Mouse (Mus musculus): ENCODE results near the gene Med16.

The Med16 gene

DNA sequence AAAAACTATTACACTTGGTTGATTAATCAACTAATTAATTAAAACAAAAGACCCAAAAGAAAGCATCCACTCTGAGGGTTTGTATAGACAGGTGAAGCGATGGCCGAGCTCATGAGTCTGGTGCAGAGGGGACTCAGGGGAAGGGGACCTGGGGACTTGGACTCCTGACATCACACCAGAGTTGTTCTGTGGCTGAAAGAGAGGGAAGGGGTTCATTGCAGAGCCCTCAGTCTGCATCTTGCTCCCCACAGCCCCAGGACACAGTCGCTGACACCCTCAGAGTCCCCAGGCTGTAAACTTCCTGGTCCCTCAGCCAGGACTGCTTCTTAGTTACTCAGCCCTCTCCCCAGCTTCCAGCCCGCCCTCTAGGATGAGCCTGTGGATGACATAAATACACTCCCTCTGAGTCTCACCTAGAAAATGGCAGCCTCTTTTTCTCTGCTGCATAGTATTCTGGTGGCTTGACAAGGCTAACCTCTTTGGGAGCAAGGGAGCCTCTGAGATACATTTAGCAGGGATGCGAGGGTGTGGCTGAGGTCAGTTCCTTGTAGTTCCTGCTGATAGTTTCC lies 8.9 kb upstream of the Med16 start:
- DNase-seq (ENCODE audit: low read depth, low spot score), result no peak

DNA sequence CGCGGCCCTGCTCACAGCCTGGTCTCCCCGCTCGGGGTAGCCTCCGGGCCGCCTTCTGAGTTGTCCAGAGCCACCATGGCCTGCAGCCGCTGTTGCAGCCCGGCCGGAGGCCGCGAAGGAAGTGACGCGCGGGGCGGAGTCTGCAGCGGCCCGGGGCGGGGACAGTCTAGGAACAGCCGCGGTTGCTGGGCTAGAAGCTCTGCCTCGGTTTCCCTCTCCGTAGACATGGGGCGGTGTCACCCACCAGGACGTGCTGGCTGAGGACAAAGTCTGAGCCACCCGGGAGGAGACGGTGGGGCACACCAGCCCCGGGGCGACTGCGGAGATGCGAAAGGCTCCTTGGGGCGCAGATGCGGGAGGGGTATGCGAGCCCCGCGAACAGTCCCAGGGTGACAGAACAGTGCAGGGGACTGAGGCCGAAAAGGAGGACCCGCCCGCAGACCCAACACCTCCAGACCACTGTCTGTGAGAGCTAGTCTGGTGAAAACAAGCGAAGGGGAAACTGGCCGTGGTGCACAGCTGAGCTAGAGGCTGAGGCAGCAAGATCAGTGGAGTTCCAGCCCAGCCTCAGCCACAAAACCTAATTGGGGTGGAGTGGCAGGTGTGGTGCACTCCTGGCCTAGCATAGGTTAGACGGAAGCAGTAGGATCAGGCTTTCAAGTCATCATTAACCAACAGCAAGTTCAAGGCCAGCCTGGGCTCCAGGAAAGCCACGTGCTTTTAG lies 8.2 kb upstream of the Med16 start, which contains the start of gene Kiss1r:
Gene Kiss1r (plus strand): TSS at position 164 of the 724 bp plus-strand sequence.
- DNase-seq (ENCODE audit: low read depth, low spot score), result peak; percentile 86

DNA sequence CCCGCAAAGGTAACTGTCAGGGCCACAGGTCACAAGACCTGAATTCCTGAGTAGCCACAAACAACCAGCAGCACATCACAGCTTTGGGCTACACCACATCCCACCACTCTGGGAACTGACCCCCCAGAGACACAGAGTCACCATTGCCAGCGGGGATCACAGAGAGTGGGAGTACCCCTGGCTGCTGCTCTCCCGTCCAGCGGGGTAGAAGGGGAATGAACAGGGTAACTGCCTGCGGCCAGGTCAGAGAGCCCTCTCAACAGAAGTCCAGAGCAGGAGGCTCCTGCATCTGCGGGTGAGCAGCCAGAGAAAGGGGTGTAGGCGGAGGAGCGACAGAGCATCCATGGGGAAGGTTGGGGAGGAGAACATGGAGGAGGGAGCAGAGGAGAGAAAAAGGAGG lies 7.4 kb upstream of the Med16 start:
- no peak for DNase-seq (ENCODE audit: low read depth, low spot score)

DNA sequence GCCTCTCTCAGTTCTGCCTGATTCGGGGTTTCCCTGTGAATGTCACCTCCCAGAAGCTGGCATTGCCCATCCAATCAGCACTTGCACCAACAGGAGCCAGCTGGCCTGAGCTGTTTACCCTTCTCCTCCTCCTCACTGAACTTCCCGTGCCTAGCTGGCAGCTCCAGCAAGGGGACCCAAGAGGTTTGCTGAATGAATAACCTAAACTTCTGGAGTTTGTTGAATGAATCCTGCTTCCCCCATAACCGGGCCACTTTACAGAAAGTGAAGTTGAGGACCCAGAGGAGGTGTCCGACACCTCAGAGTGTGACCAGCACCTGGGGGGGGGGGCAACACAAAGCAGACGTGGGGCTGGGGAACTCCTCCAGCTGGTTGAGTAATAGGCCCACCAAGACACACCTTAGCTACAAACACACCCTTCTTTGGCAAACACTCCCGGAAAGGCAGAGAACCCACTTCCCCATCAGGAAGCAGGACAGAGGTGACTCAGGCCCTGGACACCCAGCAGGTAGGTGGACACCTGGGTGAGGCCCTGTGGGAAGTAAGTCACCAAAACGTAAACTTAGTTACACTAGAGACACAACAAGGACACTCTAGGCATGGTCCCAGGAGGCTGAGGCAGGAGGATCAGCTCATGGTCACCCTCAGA lies 6.3 kb upstream of the Med16 start:
- DNase-seq (ENCODE audit: low read depth, low spot score), result no peak

DNA sequence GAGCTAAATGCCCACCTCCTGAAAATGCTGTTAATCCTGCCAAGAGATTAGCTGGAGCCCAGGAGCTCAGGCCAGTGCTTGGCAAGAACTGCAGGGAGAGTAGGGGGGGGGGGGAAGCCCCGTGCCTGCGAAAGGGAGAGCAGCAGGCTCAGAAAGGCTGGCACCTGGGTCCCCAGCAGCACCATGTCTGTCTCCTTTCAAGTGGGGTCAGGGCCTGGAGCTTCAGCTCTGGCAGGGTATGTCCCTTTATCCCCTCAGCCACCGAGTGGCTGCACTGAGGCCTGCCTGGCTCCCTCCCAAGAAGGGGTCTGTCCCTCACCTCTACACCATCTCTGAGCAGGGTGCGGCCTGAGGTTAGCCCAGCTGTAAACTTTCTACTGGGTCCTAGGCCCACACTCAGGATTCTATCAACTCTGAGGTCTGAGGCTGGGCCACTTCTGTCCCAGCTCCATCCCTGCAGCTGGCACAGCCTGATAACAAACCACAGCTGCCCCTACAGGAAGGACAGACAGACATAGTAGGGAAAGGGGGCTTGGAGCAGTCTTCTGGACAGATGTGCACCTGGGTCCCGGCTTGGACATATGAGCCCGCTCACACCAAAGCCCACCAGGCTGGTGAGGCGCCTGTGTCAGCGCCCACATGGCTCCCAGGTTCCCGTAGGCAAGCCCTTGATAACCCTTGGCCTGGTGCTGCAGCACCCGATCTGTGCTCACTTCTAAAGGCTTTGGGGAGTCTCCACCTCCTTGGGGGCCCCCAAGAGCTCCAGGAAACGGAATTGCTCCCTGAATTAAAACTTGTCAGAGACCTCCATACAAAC lies 5.6 kb upstream of the Med16 start:
- no peak for DNase-seq (ENCODE audit: low read depth, low spot score)

DNA sequence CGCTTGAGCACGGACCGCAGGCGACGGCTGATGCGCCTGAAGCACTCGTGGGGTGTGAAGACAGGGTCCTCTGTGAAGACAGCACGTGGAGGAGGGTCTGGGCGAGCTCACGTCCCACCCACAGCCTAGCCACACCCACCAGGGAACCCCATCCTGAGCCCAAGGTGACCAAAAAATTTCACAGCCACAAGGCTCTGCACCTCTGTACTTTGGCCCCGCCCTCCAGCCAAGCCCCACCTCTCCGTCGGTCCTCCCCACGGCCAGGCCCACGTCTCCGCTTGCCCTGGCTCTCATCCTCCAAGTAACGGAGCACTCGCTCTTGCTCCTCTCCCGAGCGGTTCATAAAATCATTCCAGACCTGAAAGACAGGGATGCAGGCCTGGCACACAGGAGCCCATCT lies 3.7 kb upstream of the Med16 start:
- no peak for DNase-seq (ENCODE audit: low read depth, low spot score)

DNA sequence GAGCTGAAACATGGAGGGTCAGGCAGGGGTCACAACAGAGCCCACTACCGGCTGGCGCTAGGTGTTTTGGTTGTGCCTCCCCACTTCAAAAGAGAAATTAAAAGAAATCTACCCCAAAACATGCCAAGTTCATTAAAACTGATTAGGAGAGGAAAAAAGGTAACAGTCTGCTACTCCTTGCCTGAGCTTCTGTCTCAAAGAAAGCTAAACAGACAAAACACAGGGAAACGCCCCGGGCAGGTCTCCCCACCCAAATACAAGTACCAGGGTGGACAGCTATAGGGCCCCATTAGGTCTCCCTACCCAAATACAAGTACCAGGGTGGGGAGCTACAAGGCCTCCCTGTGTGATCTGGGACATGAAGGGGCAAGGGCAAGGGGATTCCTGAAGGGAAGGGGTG lies 1.8 kb upstream of the Med16 start, which contains the start of gene Gm26602:
Gene Gm26602 (plus strand): TSS at position 301 of the 400 bp plus-strand sequence.
- no peak for DNase-seq (ENCODE audit: low read depth, low spot score)

DNA sequence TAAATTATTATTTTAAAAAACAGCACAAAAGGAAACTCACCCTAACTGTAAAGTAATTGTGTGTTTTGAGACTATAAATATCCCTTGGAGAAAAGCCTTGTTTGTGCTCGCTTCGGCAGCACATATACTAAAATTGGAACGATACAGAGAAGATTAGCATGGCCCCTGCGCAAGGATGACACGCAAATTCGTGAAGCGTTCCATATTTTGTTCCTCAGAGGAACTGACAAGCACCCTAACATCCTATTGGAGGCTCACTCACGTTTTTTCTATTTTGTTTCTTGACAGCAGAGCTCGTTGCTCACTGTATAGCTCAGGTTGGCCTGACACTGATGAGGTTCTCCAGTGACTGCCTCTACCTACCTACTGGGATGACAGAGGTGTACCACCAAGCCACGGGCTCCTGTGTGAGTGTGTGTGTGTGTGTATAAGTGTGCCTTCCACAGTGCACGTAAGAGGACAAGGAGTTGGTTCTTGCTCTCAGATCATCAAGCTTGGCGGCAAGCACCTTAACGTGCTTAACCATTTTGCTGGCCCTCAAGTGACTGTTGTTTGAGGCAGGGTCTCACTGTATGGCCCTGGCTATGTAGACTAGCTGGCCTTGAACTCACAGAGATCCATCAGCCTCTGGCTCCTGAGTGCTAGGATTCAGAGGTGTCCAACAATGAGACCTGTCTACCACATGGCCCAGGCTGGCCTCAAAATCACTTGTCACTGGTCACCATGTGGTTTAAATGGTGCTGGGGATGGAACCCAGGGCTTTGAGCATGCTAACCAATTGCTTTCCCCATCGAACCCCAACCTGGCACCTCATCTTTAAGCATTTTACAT lies 584 bp upstream of the Med16 start:
- no peak for DNase-seq (ENCODE audit: low read depth, low spot score)

DNA sequence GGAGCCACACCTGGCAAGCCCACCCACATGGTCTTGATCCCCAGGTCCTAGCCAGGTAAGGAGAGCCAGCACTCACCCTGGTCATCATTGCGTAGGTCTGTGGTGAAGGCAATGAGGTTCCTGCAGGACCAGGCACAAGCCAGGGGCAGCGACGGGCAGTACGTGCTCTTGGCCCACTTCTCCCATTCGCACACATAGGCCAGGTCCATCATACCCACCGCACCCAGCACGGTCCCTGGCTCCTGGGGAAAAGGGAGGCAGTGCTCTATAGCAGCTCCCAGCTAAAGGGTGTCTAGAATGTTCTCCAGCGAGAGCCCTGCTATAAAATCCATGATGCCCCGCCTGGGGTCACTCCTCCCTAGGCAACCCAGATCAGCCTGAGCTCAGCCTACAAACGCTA lies 1.3 kb downstream of the Med16 start:
- DNase-seq (ENCODE audit: low read depth, low spot score), result no peak

DNA sequence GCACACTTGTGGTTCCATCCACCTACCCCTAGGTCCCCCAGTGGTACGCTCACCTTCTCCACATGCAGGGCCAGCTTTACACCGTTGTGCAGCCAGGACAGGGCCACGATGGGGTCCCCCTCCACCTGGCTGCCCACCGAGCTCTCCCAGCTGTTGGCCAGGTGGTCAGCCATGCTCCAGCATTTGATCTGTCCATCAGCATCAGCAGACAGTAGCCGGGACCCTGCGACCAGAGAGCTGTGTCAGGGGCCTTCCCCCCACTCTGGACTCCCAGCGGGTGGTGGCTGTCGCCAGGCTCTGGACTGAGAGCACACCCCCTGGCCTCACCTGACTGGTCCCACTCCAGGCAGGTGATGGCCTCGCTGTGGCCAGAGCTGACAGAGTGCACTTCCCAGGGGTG lies 2.0 kb downstream of the Med16 start:
- DNase-seq (ENCODE audit: low read depth, low spot score), result no peak

DNA sequence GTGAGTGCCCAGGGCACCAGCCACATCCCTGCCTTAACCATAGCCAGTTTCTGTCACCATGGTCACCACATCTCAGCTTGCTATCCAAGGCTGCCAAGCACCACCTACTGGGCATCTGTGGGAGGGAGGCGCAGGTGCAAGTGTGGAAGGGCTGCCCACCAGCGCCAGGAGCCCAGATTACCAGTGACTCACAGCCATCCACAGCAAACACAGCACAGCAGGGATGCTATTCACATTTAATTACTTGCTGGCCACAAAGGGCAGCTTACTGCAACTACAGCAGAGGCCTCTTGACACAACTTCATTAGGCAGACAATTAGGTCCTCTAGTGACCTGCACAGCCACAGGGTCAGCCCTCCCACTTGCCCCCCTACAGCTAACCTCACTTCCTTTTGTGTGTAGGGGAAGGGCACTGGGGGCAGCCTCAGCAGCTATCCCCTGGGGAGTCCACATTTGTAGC lies 7.7 kb downstream of the Med16 start:
- DNase-seq (ENCODE audit: low read depth, low spot score), result peak; percentile 25

DNA sequence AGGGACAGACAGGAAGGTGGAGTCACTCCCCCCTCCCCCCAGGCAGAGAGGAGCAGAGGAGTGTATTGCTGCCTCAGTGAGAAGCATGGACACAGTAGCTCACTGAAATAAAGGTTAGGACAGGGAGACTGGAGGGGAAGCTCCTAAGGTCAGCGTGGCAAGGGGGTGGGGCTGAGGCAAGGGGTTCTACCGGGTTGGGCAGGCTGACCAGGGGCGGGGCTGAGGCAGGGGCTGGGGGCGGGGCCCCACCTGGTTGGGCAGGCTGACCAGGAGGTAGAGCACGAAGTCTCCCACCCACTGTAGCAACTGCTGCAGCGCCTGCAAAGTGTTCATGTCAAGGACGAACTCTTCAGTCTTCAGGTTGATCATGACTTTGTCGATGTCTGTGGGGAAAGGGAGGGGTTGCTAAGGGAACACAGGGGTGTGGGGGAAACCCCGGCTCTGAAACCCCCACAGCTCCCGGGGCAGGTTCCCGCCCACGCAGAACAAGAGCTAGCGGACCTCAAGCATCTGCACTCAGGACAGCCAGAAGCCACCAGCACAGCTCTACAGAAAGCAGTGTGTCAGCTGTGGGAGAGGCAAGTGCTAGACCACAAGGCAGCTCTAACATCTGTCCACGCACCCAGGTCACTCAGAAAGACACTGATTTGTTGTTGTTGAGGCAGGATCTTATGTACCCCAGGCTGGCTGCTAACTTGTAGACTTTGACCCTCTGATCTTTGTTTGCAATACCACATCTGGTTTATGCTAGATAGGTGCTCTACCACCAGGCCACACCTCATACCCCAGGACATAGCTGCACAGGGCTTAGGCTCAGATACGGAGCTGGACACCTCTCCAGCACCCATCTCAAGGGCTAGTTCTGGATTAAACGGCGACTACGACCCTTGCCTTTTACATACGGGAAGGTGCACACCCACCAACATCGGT lies 11.1 kb downstream of the Med16 start:
- DNase-seq (ENCODE audit: low read depth, low spot score), result peak; percentile 67

DNA sequence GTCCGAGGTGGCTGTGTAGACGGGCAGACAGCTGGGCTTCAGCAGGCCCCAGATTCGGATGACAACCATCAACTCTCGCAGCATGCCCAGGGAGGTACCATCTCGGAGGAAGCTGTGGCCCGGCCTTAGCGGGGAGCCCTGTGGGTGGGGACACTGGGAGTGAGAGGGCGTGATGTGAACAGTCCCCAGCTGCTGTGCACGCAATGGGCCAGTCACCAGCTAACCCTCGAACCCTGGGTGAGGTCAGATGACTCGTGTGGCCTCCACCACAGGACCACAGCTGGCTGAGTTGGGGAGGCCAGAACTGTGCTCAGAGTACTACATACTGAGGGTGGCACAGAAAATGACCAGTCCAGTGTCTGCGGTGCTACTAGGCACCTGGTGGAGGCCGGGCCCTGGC lies 11.9 kb downstream of the Med16 start:
- DNase-seq (ENCODE audit: low read depth, low spot score), result no peak

DNA sequence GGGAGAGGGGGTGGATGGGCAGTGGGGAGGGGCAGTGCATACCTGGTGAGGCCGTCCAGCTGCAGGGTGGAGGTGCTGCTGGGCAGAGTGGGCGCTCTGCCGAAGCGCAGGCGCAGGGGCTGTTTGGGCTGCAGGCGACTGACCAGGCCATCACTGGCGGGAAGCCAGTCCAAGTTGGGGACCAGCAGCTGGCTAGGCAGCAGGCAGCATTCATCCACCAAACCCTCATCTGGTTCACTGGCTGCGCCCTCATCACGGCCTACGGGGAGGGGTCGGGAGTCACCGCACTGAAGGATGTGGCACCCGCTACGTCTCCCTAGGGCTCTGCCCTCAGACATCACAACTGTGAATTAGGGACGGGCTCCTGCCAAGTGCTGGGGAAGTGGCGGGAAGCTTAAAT lies 12.4 kb downstream of the Med16 start:
- no peak for DNase-seq (ENCODE audit: low read depth, low spot score)

DNA sequence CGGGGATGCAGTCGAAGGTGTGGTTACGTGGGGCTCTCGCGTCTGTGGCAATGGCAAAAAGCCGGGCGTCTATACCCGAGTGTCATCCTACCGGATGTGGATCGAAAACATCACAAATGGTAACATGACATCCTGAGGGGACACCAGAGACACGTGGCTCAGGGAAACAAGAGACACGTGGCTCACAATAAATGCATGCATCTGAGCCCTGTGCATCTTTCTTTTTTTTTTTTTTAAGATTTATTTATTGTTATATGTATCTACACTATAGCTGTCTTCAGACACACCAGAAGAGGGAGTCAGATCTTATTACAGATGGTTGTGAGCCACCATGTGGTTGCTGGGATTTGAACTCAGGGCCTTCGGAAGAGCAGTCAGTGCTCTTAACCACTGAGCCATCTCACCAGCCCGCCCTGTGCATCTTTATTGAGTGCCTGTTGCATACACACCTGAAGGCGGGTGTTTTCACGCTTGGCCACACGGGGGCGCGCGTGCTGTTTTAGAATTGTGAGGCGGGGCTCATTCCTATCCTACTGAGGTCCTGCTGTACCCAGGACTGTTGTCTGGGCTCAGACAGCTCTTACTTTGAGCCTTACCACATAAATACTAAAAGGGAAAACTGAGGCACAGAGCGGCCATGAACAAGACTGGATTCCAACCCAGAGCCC lies 16.1 kb downstream of the Med16 start:
- DNase-seq (ENCODE audit: low read depth, low spot score), result peak; percentile 87

DNA sequence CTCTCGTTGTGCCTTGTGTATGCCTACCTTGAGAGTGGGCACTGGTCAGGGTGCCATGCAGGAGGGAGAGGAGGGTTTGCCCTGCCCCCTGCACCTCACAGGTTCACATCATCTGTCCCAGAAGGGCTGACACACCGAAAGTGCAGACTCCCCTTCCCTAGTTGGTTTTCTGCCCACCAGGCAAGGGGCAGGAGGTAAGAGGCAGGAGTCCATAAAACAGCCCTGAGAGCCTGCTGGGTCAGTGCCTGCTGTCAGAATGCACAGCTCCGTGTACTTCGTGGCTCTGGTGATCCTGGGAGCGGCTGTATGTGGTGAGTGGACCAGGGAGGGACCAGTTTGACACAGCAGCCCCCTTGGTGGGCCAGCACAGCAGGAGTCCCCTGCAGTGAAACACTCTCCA lies 18.1 kb downstream of the Med16 start, which contains the start of gene Cfd:
Gene Cfd (plus strand): TSS at position 184 of the 400 bp plus-strand sequence.
- no peak for DNase-seq (ENCODE audit: low read depth, low spot score)

DNA sequence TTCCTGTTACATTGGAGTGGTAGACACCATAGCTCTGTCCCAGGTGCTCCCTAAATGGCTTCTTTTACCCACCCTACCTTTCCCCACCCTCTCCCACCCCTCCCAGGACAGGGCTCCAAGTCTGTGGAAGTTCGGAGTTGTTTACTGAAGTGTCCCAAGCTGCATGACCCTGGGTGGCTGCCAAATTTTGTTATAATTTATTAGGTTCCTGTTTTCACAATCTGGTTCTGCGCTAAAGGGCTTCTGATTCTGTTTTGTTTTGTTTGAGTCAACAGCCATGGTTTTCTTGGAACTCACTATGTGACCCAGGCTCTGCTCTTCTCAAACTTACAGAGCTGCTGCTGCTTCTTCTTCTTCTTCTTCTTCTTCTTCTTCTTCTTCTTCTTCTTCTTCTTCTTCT lies 19.3 kb downstream of the Med16 start:
- no peak for DNase-seq (ENCODE audit: low read depth, low spot score)

DNA sequence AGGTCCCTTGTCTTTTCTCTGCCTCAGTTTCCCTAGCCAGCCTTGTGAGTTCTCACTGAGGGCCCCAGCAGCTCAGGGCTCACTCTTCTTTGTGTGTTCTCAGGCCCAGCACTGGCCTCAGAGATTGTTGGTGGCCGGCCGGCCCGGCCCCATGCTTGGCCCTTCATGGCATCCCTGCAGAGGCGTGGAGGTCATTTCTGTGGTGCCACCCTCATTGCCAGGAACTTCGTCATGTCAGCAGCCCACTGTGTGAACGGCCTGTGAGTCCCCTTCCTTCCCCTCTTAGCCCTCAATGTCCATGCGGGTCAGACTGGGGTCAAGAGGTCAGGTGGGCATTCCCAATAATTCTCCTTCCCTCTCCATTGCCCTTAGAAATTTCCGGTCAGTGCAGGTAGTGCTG lies 22.1 kb downstream of the Med16 start:
- DNase-seq (ENCODE audit: low read depth, low spot score), result no peak

DNA sequence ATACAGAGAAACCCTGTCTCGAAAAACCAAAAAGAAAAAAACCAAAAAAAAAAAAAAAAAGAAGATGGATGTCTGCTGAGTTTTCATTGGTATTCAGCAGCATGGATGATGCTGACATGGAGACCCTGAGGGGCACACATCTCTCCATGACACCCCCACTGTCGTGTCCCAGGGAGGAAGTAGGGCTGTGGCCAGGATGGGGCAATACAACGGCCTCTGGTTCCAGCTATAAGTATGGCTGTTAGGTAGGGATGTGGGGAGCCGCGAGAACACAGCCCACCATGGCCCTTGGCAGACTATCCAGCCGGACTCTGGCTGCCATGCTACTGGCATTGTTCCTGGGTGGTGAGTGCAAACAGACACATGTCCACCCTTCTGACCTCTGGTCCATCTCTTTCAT lies 22.7 kb downstream of the Med16 start, which contains the start of gene Elane:
Gene Elane (plus strand): TSS at position 194 of the 400 bp plus-strand sequence.
- no peak for DNase-seq (ENCODE audit: low read depth, low spot score)
